Mouse (Mus musculus) kidney, embryonic 14.5 days (tissue): ENCODE data around the gene Nodal. TPM values are rescaled to one million over a fixed set of nuclear protein-coding genes. Genes with fewer than 3 reads are reported as not detected.

ENCODE experiments used
- ATAC-seq: fragments of 200-750 bp; cut with Nextera tagmentation; 2 replicates; pipeline ENCODE4 v1.8.0; 2017; ENCODE audit warnings: moderate number of reproducible peaks, mild to moderate bottlenecking, moderate TSS enrichment, moderate library complexity; ENCODE audit not compliant: low FRiP score, low TSS enrichment
- H3K27ac ChIP-seq: fragments of 300-500 bp; sonication (generic); 2 replicates; pipeline ENCODE4 v1.5.1; 2014; ENCODE audit warnings: low read depth, mild to moderate bottlenecking, low read length, moderate library complexity, mixed read lengths
- H3K27me3 ChIP-seq: fragments of 300-500 bp; sonication (generic); 2 replicates; pipeline ENCODE4 v1.6.1; 2014; ENCODE audit warnings: mild to moderate bottlenecking, low read length; ENCODE audit not compliant: control insufficient read depth, insufficient read depth
- H3K36me3 ChIP-seq: fragments of 300-500 bp; sonication (generic); 2 replicates; pipeline ENCODE4 v1.6.1; 2014; ENCODE audit warnings: low read length, mixed read lengths; ENCODE audit not compliant: control insufficient read depth, insufficient read depth
- H3K4me1 ChIP-seq: fragments of 300-500 bp; sonication (generic); 2 replicates; pipeline ENCODE4 v1.6.1; 2014; ENCODE audit warnings: low read length, mixed read lengths; ENCODE audit not compliant: control insufficient read depth, insufficient read depth
- H3K4me2 ChIP-seq: fragments of 300-500 bp; sonication (generic); replicated peaks from 2 replicates; pipeline ENCODE4 v1.6.1; 2014; ENCODE audit warnings: low read depth, mild to moderate bottlenecking, low read length
- H3K4me3 ChIP-seq: fragments of 300-500 bp; sonication (generic); 2 replicates; pipeline ENCODE4 v1.5.1; 2014; ENCODE audit warnings: mild to moderate bottlenecking, low read length
- H3K9ac ChIP-seq: fragments of 300-500 bp; sonication (generic); 2 replicates; pipeline ENCODE4 v1.6.1; 2014; ENCODE audit warnings: low read depth, mild to moderate bottlenecking, low read length, moderate library complexity
- H3K9me3 ChIP-seq: fragments of 300-500 bp; sonication (generic); 2 replicates; pipeline ENCODE4 v1.6.1; 2016; ENCODE audit warnings: low read length; ENCODE audit not compliant: control insufficient read depth
- WGBS: fragments of 180-500 bp; shearing (Covaris S2); extraction: QIAGEN DNeasy Blood & Tissue Kit; methylation state at CpG from one replicate; pipeline ENCODE4 v1.1.7; 2014; 5-methylcytosine and 5-hydroxymethylcytosine counted together
- polyA plus RNA-seq: library from polyadenylated mRNA; unstranded; fragments of >200 nt; fragmentation: Nextera tagmentation; extraction: Ambion mirVana; gene quantifications from 2 replicates; pipeline ENCODE4 v1.2.1, GENCODE M21; 2014

Gene Nodal
- 0.30 and 0.44 TPM in 2 replicates for polyA plus RNA-seq

GRCm38 (mm10) chr10:61417672-61418071 is at the start of gene Nodal:
TSS of gene Nodal (plus strand) at chr10:61417972.
- peak within 1 kb of the TSS; percentile 36 for H3K4me3 ChIP-seq
- no peaks in the 10 kb centered on the region for H3K9me3 ChIP-seq
- no peaks in the 10 kb centered on the region for H3K4me1 ChIP-seq
- WGBS: 19% methylated on average over 10 of the region's 10 CpGs
- H3K36me3 ChIP-seq: no peaks in the 10 kb centered on the region
- peak within 1 kb of the TSS; percentile 50 for H3K4me2 ChIP-seq
- peaks cover 48% of the 10 kb centered on the region for H3K27me3 ChIP-seq
- H3K9ac ChIP-seq: no peak within 1 kb of the TSS; the same call in 1 of the 2 replicates
- no peak within 1 kb of the TSS for H3K27ac ChIP-seq
- ATAC-seq: peak; percentile 16; the same call in 1 of the 2 replicates

- Histone ChIP-seq H3K4me3 (no peak overlapping the region), H3K9me3 (no peaks in the 10 kb centered on the region), H3K27me3 (no peaks in the 10 kb centered on the region), H3K9ac (no peak overlapping the region), H3K4me1 (peaks cover 50% of the 10 kb centered on the region), H3K36me3 (no peaks in the 10 kb centered on the region), H3K4me2 (no peak overlapping the region), H3K27ac (peak overlapping the region; percentile 53; the same call in 1 of the 2 replicates)
- no peak for ATAC-seq
- 35% methylated on average over 5 of the region's 5 CpGs for WGBS
Observed at GRCm38 (mm10) chr10:61369755-61370154, 48.0 kb upstream of the Nodal start.

DNA sequence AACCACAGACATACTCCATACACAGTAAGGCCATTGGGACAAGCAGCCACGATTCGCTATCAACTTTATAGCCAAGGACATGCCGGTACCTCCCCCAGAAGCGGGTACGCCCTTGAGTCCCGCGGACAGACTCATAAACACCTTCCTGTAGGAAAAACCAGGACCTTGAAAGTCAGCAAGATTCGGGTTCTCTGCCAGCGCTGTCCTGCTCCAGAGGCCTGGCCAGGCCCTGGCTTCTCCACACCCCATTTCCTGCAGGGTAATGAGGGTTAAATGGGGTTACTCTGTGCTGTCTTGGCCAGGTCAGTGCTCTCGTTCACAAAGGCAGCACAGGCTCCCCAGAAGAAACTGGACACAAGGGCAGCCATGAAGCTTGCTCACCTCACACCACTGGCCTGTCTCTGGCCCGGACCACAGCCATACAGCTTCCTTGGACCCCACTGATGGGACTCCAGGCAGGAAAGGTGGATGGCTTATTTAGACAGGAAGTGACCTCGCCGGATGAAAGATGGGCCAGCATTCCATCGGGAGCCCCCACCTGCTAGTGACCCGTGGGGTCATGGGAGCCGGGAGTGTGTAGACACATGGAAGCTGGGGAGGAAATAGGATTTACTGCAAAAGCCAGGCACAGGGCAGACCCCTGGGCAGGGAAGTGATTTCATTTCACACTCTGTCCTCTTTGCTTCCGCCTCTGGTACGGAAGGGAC is 47.3 kb upstream of the Nodal start:
- Histone ChIP-seq H3K4me1 (peaks cover 55% of the 10 kb centered on the region), H3K36me3 (no peaks in the 10 kb centered on the region), H3K4me3 (no peak overlapping the region), H3K9ac (no peak overlapping the region), H3K27ac (peak overlapping the region; percentile 53; the same call in 1 of the 2 replicates), H3K27me3 (no peaks in the 10 kb centered on the region), H3K9me3 (no peaks in the 10 kb centered on the region), H3K4me2 (no peak overlapping the region)
- peak; percentile 32 for ATAC-seq
- 13% methylated on average over 18 of the region's 18 CpGs for WGBS

DNA sequence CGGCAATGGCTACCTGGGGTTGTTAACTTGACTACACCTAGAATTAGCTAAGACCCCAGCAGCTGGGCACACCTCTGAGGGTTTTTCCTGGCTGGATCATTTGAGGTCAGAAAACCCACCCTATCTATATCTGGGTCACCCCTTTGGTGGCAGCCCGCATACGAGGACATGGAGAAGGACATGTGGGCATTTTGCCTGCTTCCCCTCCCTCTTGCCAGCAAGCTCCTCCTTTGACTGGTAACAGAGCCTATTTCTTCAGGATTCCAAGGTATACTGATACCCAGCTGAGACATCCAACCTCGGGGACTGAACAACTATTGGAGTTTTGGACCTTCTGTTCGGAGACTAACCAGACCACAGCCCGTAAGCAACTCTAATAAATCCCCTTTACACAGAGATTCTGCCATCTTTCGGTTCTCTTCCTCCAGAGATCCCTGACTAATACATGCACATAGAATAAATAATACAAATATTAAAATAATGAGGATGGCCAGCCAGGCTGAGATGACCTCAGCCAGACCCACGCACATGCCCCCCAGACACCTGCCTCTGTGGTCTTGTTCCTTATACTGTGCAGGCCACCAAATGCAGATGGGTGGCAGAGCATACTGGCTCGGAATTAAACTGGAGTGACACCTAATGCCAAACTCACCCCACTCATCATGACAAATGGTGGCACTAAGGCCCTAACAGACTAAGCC is 45.7 kb upstream of the Nodal start:
- Histone ChIP-seq H3K36me3 (no peaks in the 10 kb centered on the region), H3K27ac (no peak overlapping the region; the same call in 1 of the 2 replicates), H3K27me3 (no peaks in the 10 kb centered on the region), H3K9me3 (no peaks in the 10 kb centered on the region), H3K9ac (no peak overlapping the region), H3K4me3 (no peak overlapping the region), H3K4me1 (peaks cover 56% of the 10 kb centered on the region), H3K4me2 (no peak overlapping the region)
- WGBS: 63% methylated on average over 9 of the region's 9 CpGs
- no peak for ATAC-seq

GRCm38 (mm10) chr10:61372585-61372923 is 45.2 kb upstream of the Nodal start:
- peaks cover 57% of the 10 kb centered on the region for H3K4me1 ChIP-seq
- peak overlapping the region; percentile 27; the same call in 1 of the 2 replicates for H3K27ac ChIP-seq
- no peaks in the 10 kb centered on the region for H3K27me3 ChIP-seq
- no peak overlapping the region for H3K4me2 ChIP-seq
- WGBS: 60% methylated on average over 4 of the region's 4 CpGs
- H3K9ac ChIP-seq: peak overlapping the region; percentile 18; the same call in 1 of the 2 replicates
- no peak for ATAC-seq
- H3K36me3 ChIP-seq: no peaks in the 10 kb centered on the region
- no peak overlapping the region for H3K4me3 ChIP-seq
- no peaks in the 10 kb centered on the region for H3K9me3 ChIP-seq

GRCm38 (mm10) chr10:61374076-61374475 is 43.7 kb upstream of the Nodal start:
- Histone ChIP-seq H3K36me3 (no peaks in the 10 kb centered on the region), H3K4me2 (peak overlapping the region; percentile 8; the same call in 1 of the 2 replicates), H3K27ac (peak overlapping the region; percentile 77), H3K4me3 (no peak overlapping the region), H3K4me1 (peaks cover 69% of the 10 kb centered on the region), H3K9me3 (no peaks in the 10 kb centered on the region), H3K27me3 (no peaks in the 10 kb centered on the region), H3K9ac (no peak overlapping the region)
- no peak for ATAC-seq
- 22% methylated on average over 4 of the region's 4 CpGs for WGBS

DNA sequence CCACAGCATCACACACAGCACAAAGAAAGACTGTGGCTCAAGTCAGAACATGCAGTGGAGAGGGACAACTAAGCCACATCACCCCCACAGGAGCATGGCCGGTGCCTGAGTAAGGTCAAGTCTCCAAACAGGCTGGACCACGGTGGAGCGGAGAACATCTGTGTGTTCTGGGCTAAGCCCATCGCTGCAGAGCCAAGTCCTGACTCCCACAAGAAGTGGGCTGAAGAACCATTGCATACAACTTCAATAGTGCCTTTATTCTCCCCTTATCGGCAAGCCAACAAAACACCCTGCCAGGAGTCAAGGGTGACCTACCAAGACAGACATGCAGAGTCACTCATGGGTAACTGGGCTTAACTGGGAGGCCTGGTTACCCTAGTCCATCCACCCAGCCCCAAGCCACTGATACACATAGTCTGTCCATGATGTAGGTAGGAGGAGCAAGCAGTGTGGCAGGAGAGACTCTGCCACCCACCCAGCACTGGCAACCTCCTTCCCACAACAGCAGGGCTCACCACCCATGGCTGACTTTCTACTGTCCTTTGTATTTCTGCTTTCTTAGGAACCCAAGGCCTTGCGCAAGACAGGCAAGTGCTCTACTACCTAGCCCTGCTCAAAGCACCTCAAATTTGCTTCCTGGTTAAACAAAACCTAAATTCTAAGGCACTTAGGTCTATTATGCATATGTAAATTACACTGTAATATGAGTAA is 42.8 kb upstream of the Nodal start:
- 51% methylated on average over 6 of the region's 6 CpGs for WGBS
- peaks cover 64% of the 10 kb centered on the region for H3K4me1 ChIP-seq
- H3K4me2 ChIP-seq: no peak overlapping the region; the same call in 1 of the 2 replicates
- no peak overlapping the region for H3K4me3 ChIP-seq
- no peaks in the 10 kb centered on the region for H3K36me3 ChIP-seq
- H3K27ac ChIP-seq: peak overlapping the region; percentile 77
- H3K9ac ChIP-seq: no peak overlapping the region
- no peaks in the 10 kb centered on the region for H3K27me3 ChIP-seq
- no peaks in the 10 kb centered on the region for H3K9me3 ChIP-seq
- peak; percentile 39 for ATAC-seq

DNA sequence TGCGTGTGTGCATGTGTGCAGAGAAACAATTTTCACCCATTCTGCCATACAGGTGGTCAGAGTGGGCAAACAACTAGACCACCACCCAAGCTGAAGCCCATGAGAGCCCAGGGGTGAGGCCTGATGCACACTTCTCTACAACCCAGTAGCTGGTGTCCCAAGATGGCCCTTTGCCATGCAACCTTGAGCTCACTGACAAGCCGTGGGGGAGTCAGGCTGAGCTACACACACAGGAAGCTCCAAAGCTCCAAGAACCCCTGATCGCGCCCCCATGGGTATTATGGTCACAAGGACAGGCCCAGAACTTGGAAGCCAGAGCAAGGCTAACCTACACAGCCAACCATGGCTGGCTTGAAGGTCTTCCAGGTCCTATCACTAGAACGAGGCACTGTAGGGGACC is 39.7 kb upstream of the Nodal start:
- Histone ChIP-seq H3K4me3 (no peak overlapping the region), H3K9ac (no peak overlapping the region), H3K4me2 (no peak overlapping the region), H3K4me1 (peaks cover 49% of the 10 kb centered on the region), H3K27me3 (no peaks in the 10 kb centered on the region), H3K27ac (no peak overlapping the region), H3K9me3 (no peaks in the 10 kb centered on the region), H3K36me3 (no peaks in the 10 kb centered on the region)
- 90% methylated on average over 5 of the region's 5 CpGs for WGBS
- ATAC-seq: no peak
